Mouse (Mus musculus): ENCODE data around the gene Vmn1r219.
"Not testable (repeated sequence)": the region's sequence is repeated elsewhere in the genome, so short reads cannot be mapped to it uniquely, and the experiment has no call there.

Gene Vmn1r219

GRCm38 (mm10) chr13:23159012-23159411 lies at the start of gene Vmn1r219:
TSS of gene Vmn1r219 (plus strand) at chr13:23159312.
- DNase-seq (ENCODE audit: low spot score): no peak

- not testable (repeated sequence) for DNase-seq (ENCODE audit: low spot score)
Observed at GRCm38 (mm10) chr13:23118126-23118525, 41.0 kb upstream of the Vmn1r219 start, which contains the start of gene Vmn1r217. TSS of gene Vmn1r217 (minus strand) at chr13:23118226.

GRCm38 (mm10) chr13:23120611-23121010 lies 38.5 kb upstream of the Vmn1r219 start:
- DNase-seq (ENCODE audit: low spot score): no peak

GRCm38 (mm10) chr13:23133099-23133498 lies 26.0 kb upstream of the Vmn1r219 start, which contains the start of gene Vmn1r218:
TSS of gene Vmn1r218 (plus strand) at chr13:23133155.
- DNase-seq (ENCODE audit: low spot score): no peak

- DNase-seq (ENCODE audit: low spot score): no peak
Observed at GRCm38 (mm10) chr13:23133501-23133900, 25.6 kb upstream of the Vmn1r219 start.

GRCm38 (mm10) chr13:23138880-23139279 lies 20.2 kb upstream of the Vmn1r219 start:
- no peak for DNase-seq (ENCODE audit: low spot score)

GRCm38 (mm10) chr13:23157848-23158247 lies 1.3 kb upstream of the Vmn1r219 start:
- DNase-seq (ENCODE audit: low spot score): no peak

GRCm38 (mm10) chr13:23166471-23166870 lies 7.4 kb downstream of the Vmn1r219 start:
- not testable (repeated sequence) for DNase-seq (ENCODE audit: low spot score)

GRCm38 (mm10) chr13:23187875-23188274 lies 28.8 kb downstream of the Vmn1r219 start, which contains the start of gene Vmn1r220:
TSS of gene Vmn1r220 (minus strand) at chr13:23187975.
- no peak for DNase-seq (ENCODE audit: low spot score)

GRCm38 (mm10) chr13:23203885-23204284 lies 44.8 kb downstream of the Vmn1r219 start:
- not testable (repeated sequence) for DNase-seq (ENCODE audit: low spot score)

- not testable (repeated sequence) for DNase-seq (ENCODE audit: low spot score)
Observed at GRCm38 (mm10) chr13:23213827-23214226, 54.7 kb downstream of the Vmn1r219 start, which contains the start of gene Vmn1r221. TSS of gene Vmn1r221 (plus strand) at chr13:23214127.
